13 mouse cellular contexts compared by ENCODE assay signal in the genomic region with DNA sequence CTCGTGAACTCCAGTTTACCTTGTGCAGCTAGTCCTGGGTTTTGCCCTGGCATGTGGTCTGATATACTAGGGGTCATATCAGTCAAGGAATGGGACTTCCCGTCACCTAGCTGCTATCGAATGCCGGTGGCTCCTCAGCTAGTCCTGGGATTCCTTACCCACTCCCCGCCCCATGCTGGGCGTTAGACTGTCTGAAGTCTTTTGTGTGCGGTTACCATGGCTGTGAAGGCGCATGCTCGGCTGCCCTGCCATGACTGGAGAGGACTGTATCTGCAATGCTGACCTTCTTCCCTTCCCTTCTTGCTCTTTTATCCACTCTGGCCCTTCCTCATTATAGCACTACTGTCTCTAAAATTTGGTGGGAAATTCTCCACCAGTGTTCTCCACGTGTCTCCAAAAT.
DNase-seq lines count a peak whose midpoint lies in the region; ATAC-seq lines count a peak whose summit lies in the region.
"Had no signal": no experiment of that assay in that cellular context is flagged by ENCODE, and none has a peak within 500 bp of the region (broad histone marks: within the 10 kb centered on the region; RNA-seq: fewer than 3 reads in every experiment).

No protein-coding gene starts in this region.

- DNase-seq in hindbrain, embryonic 10.5 days (ENCODE audit: low spot score): peak; percentile 49
- DNase-seq in right cerebral cortex, postnatal 14 days: no peak
- no peak for DNase-seq in Muller cell, postnatal 12 days (ENCODE audit: inconsistent ontology term)
- no peak for DNase-seq in kidney, postnatal 10 days
- DNase-seq: cerebellum, adult 9-10 months; thymus, postnatal 14 days had no signal

- H3K27ac ChIP-seq in forebrain, embryonic 12.5 days: no peak overlapping the region
- H3K27ac ChIP-seq in forebrain, embryonic 16.5 days (ENCODE audit: low read length): no peak overlapping the region
- peak overlapping the region; percentile 1 for H3K27ac ChIP-seq in hindbrain, embryonic 10.5 days
- H3K27ac ChIP-seq in midbrain, embryonic 12.5 days (replicated peaks): no peak overlapping the region
- no peak overlapping the region for H3K27ac ChIP-seq in neural tube, embryonic 15.5 days (replicated peaks)
- H3K27ac ChIP-seq: heart, embryonic 13.5 days had no signal

- no peaks in the 10 kb centered on the region for H3K4me1 ChIP-seq in forebrain, embryonic 12.5 days
- no peaks in the 10 kb centered on the region for H3K4me1 ChIP-seq in forebrain, embryonic 16.5 days (replicated peaks; ENCODE audit: control insufficient read depth, insufficient read depth, low read length)
- H3K4me1 ChIP-seq in hindbrain, embryonic 10.5 days (replicated peaks): peaks cover 16% of the 10 kb centered on the region
- H3K4me1 ChIP-seq in midbrain, embryonic 12.5 days: 0 out of 2 replicates have a peak, but pooled peaks cover 2% of the 10 kb centered on the region
- H3K4me1 ChIP-seq in neural tube, embryonic 15.5 days: 0 out of 2 replicates have a peak, but pooled peaks cover 3% of the 10 kb centered on the region

- no peak overlapping the region for H3K4me3 ChIP-seq in forebrain, embryonic 12.5 days (replicated peaks)
- no peak overlapping the region for H3K4me3 ChIP-seq in forebrain, embryonic 16.5 days (replicated peaks; ENCODE audit: low read length)
- no peak overlapping the region for H3K4me3 ChIP-seq in hindbrain, embryonic 10.5 days
- no peak overlapping the region for H3K4me3 ChIP-seq in midbrain, embryonic 12.5 days
- H3K4me3 ChIP-seq in neural tube, embryonic 15.5 days (replicated peaks): no peak overlapping the region
- H3K4me3 ChIP-seq: heart, embryonic 13.5 days had no signal

- H3K36me3 ChIP-seq in forebrain, embryonic 12.5 days (replicated peaks): no peaks in the 10 kb centered on the region
- no peaks in the 10 kb centered on the region for H3K36me3 ChIP-seq in forebrain, embryonic 16.5 days (ENCODE audit: control insufficient read depth, insufficient read depth)
- H3K36me3 ChIP-seq in hindbrain, embryonic 10.5 days: no peaks in the 10 kb centered on the region
- H3K36me3 ChIP-seq in midbrain, embryonic 12.5 days: no peaks in the 10 kb centered on the region
- H3K36me3 ChIP-seq in neural tube, embryonic 15.5 days: no peaks in the 10 kb centered on the region
- H3K36me3 ChIP-seq: heart, embryonic 13.5 days had no signal

- H3K4me2 ChIP-seq in forebrain, embryonic 12.5 days: no peak overlapping the region
- no peak overlapping the region for H3K4me2 ChIP-seq in forebrain, embryonic 16.5 days (ENCODE audit: low read length)
- H3K4me2 ChIP-seq in midbrain, embryonic 12.5 days (replicated peaks): 0 out of 2 replicates have a peak overlapping the region, but pooled peaks have one; percentile 15
- H3K4me2 ChIP-seq in neural tube, embryonic 15.5 days: no peak overlapping the region
- H3K4me2 ChIP-seq: heart, embryonic 13.5 days; liver, embryonic 11.5 days had no signal

- H3K9me3 ChIP-seq in forebrain, embryonic 12.5 days: no peaks in the 10 kb centered on the region
- no peaks in the 10 kb centered on the region for H3K9me3 ChIP-seq in forebrain, embryonic 16.5 days (ENCODE audit: control insufficient read depth, low read length)
- H3K9me3 ChIP-seq in hindbrain, embryonic 10.5 days: no peaks in the 10 kb centered on the region
- no peaks in the 10 kb centered on the region for H3K9me3 ChIP-seq in midbrain, embryonic 12.5 days
- H3K9me3 ChIP-seq in neural tube, embryonic 15.5 days (replicated peaks): no peaks in the 10 kb centered on the region
- H3K9me3 ChIP-seq: heart, embryonic 13.5 days had no signal

- H3K9ac ChIP-seq in forebrain, embryonic 12.5 days: no peak overlapping the region
- no peak overlapping the region for H3K9ac ChIP-seq in forebrain, embryonic 16.5 days (replicated peaks; ENCODE audit: low read depth, low read length)
- H3K9ac ChIP-seq in midbrain, embryonic 12.5 days (replicated peaks): no peak overlapping the region
- H3K9ac ChIP-seq in neural tube, embryonic 15.5 days (replicated peaks): no peak overlapping the region
- H3K9ac ChIP-seq: heart, embryonic 13.5 days had no signal

- peak; percentile 55; the same call in 1 of the 2 replicates for ATAC-seq in forebrain, embryonic 12.5 days (ENCODE audit: low FRiP score)
- ATAC-seq in forebrain, embryonic 16.5 days: no peak
- peak; percentile 71; the same call in 1 of the 2 replicates for ATAC-seq in midbrain, embryonic 12.5 days (ENCODE audit: low FRiP score, low read depth)
- 0 out of 2 replicates have a peak, but pooled peaks have one; percentile 59 for ATAC-seq in neural tube, embryonic 15.5 days (ENCODE audit: low FRiP score)
- ATAC-seq: lung, postnatal 0 days had no signal

- no peaks in the 10 kb centered on the region for H3K27me3 ChIP-seq in forebrain, embryonic 12.5 days
- no peaks in the 10 kb centered on the region for H3K27me3 ChIP-seq in forebrain, embryonic 16.5 days (replicated peaks; ENCODE audit: control insufficient read depth, insufficient read depth, low read length)
- H3K27me3 ChIP-seq in hindbrain, embryonic 10.5 days (ENCODE audit: insufficient read depth, poor library complexity, severe bottlenecking): no peaks in the 10 kb centered on the region
- no peaks in the 10 kb centered on the region for H3K27me3 ChIP-seq in midbrain, embryonic 12.5 days
- no peaks in the 10 kb centered on the region for H3K27me3 ChIP-seq in neural tube, embryonic 15.5 days (replicated peaks)
- H3K27me3 ChIP-seq: heart, embryonic 13.5 days had no signal

- WGBS in forebrain, embryonic 12.5 days: 34% methylated on average over 10 of the region's 10 CpGs
- WGBS in forebrain, embryonic 16.5 days: 22% methylated on average over 10 of the region's 10 CpGs
- WGBS in hindbrain, embryonic 10.5 days: 32% methylated on average over 10 of the region's 10 CpGs
- WGBS in midbrain, embryonic 12.5 days: 23% methylated on average over 10 of the region's 10 CpGs
- WGBS in neural tube, embryonic 15.5 days: 25% methylated on average over 10 of the region's 10 CpGs
